Mouse (Mus musculus): ENCODE measurements at regions not wholly inside any gene's neighbourhood (a gene's known extent, or its start where the extent isn't known, plus 50 kb on each side); places are given as distances from the start of the nearest gene placed in this dataset.
"Not testable (repeated sequence)": the region's sequence is repeated elsewhere in the genome, so short reads cannot be mapped to it uniquely, and the experiment has no call there.

GRCm38 (mm10) chr15:16909396-16909795 is 180.8 kb downstream of the Cdh9 start:
- DNase-seq = no peak

- DNase-seq = not testable (repeated sequence)
These were observed 181.4 kb downstream of the Cdh9 start for GRCm38 (mm10) chr15:16909941-16910340.

GRCm38 (mm10) chr15:16914966-16915569 is 186.5 kb downstream of the Cdh9 start:
- no peak for DNase-seq

- DNase-seq = no peak
These were observed 194.7 kb downstream of the Cdh9 start for GRCm38 (mm10) chr15:16923246-16923645.

GRCm38 (mm10) chr15:16933137-16933677 is 204.7 kb downstream of the Cdh9 start:
- DNase-seq = no peak

GRCm38 (mm10) chr15:16934438-16934837 is 205.9 kb downstream of the Cdh9 start:
- no peak for DNase-seq

- not testable (repeated sequence) for DNase-seq
These were observed 247.3 kb downstream of the Cdh9 start for GRCm38 (mm10) chr15:16975821-16976220.

GRCm38 (mm10) chr15:16990848-16991247 is 262.3 kb downstream of the Cdh9 start:
- no peak for DNase-seq

- no peak for DNase-seq
These were observed 267.1 kb downstream of the Cdh9 start for GRCm38 (mm10) chr15:16995667-16996066.

- DNase-seq = no peak
These were observed 277.6 kb downstream of the Cdh9 start for GRCm38 (mm10) chr15:17006139-17006538.

GRCm38 (mm10) chr15:17007811-17008210 is 279.3 kb downstream of the Cdh9 start:
- DNase-seq = no peak

- DNase-seq = no peak
These were observed 320.5 kb downstream of the Cdh9 start for GRCm38 (mm10) chr15:17048867-17049628.

- no peak for DNase-seq
These were observed 341.2 kb downstream of the Cdh9 start for GRCm38 (mm10) chr15:17069772-17070171.

GRCm38 (mm10) chr15:17084030-17084429 is 355.5 kb downstream of the Cdh9 start:
- no peak for DNase-seq

- no peak for DNase-seq
These were observed 360.2 kb downstream of the Cdh9 start for GRCm38 (mm10) chr15:17088644-17089228.

- DNase-seq = peak; percentile 22 to 24
These were observed 370.4 kb downstream of the Cdh9 start for GRCm38 (mm10) chr15:17098927-17099326.

GRCm38 (mm10) chr15:17101182-17101581 is 372.6 kb downstream of the Cdh9 start:
- DNase-seq = no peak

- no peak for DNase-seq
These were observed 407.2 kb downstream of the Cdh9 start for GRCm38 (mm10) chr15:17135721-17136120.

- DNase-seq = no peak
These were observed 451.6 kb downstream of the Cdh9 start for GRCm38 (mm10) chr15:17180164-17180563.

- DNase-seq = no peak
These were observed 452.9 kb downstream of the Cdh9 start for GRCm38 (mm10) chr15:17181358-17182022.

- peak in 1 of 2 experiments; percentile 1 for DNase-seq
These were observed 466.9 kb downstream of the Cdh9 start for GRCm38 (mm10) chr15:17195439-17195838.

- DNase-seq = no peak
These were observed 476.2 kb downstream of the Cdh9 start for GRCm38 (mm10) chr15:17204739-17205138.

GRCm38 (mm10) chr15:17245096-17245495 is 516.5 kb downstream of the Cdh9 start:
- no peak for DNase-seq
